Mouse (Mus musculus): ENCODE measurements at regions not wholly inside any gene's neighbourhood (a gene's known extent, or its start where the extent isn't known, plus 50 kb on each side); places are given as distances from the start of the nearest gene placed in this dataset.

DNA sequence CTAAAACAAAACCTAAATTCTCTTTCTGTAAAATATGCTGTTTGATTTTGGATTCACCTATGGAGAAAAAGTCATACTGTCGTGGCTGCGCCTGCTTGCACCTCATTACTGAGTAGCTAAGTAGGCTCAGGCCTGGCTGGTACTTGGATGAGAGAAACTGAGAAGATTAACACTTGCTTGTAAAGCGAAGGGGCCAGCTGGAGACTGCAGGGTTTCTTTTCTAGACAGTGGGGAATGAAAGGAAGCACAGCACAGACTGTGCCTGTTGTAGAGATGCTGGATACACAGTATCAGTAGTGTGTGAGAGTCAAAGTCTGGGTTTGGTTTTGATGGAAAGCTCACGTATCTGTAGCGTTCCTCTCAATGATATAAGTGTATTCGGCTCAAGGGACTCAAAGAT is 123.5 kb downstream of the Ackr3 start:
- intact Hi-C loops (cut with DNase I): no loop called here
- Histone ChIP-seq H3K27ac (no peak overlapping the region), H3K4me3 (no peak overlapping the region)
- TF ChIP-seq CTCF (IDR thresholded peaks at IDR 0.05): no peak
- no peak for DNase-seq (ENCODE audit: extremely low spot score in 1 of 2, low spot score in 2 of 2)

DNA sequence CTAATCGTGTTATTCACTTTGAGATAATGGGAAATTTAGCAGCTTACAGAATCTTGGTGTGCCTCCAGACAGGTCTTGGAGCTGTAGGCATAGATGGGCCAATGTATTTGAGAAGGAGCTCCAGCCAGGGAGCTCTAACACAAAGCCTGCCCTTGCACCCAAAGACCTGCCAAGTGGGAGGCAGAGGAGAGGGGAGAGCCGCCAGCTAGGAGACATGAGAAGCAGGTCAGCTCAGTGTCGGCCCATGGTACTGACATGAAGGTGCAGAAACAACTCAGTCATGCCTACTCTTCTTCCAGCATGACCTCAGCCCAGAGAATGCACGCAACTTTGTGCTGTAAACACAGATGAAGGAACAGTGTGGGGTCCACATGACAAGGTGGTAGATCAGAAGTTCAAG is 128.8 kb downstream of the Ackr3 start:
- TF ChIP-seq CTCF (IDR thresholded peaks at IDR 0.05): no peak
- no peak for DNase-seq (ENCODE audit: extremely low spot score in 1 of 2, low spot score in 2 of 2)
- intact Hi-C loops (cut with DNase I): no loop called here
- Histone ChIP-seq H3K27ac (no peak overlapping the region), H3K4me3 (no peak overlapping the region)

DNA sequence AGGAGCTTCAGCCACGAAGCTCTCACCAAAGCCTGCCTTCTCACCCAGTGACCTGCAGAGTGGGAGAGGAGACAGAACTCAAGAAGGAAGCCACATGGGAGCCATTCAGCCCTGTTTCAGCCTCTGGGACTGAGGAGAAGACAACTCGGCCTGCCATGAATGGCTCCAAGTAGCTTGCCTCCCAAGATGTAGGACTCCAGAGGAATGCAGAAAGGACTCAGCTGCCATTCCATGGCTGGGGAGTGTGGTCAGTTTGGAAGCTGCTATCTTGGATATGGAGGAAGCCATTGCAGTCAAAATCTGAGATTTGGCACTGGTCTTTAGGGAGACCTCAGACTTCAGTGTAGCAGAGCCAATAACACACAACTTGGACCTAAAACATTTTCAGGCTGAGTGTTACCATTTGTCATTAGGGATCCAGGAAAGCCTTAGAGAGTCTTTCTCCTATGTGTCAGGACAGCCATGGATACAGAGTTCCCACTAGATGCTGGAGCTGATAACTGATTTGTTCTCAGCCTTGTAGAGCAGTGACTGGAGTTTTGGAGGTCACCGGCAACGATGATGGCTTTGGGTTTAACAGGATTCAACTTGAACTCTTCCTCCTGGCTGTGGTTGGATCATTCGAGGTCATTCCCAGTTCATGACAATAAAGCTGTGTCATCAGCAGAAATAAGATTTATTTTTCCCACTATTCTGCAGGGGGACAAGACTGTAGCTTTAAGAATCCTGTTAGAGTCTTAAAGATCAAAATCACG is 130.1 kb downstream of the Ackr3 start:
- H3K4me3 ChIP-seq: no peak overlapping the region
- H3K27ac ChIP-seq: no peak overlapping the region
- no peak for DNase-seq (ENCODE audit: extremely low spot score in 1 of 2, low spot score in 2 of 2)
- TF ChIP-seq CTCF (IDR thresholded peaks at IDR 0.05): no peak
- intact Hi-C loops (cut with DNase I): no loop called here

DNA sequence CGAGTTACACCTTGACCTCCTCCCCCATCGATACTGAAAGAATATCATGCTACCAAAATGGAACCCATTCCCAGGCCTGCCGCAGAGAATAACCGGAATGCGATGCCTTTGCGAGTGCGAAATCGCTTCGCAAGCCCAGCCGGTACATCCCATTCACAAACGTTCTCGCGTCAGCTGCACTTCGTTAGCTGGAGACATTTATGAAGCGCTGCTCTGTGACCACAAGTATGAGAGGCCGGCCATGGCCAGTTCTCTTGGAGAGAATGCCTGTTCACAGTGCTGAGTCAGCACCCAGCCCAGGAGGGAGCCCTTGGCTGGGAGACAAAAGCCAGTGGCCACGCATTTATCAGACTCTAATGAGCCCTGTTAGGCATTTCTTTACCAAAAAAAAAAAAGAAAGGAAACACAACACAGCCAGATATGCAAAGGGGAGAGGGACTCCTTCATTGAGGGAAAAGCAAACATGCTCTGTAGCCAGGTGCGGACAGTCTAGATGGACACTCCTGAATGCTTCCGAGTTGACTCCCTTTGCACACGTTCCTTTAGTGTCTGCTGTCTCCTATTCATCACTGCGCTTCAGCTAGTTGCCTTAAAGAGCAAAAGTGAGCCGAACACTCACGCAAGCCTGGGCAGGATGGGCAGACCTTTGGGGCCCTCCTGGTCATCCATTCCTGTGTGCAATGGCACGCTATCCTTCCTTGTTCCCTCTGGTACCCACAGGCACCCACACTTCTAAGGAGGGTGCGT is 131.4 kb downstream of the Ackr3 start:
- no peak for TF ChIP-seq CTCF (IDR thresholded peaks at IDR 0.05)
- DNase-seq (ENCODE audit: extremely low spot score in 1 of 2, low spot score in 2 of 2): no peak
- intact Hi-C loops (cut with DNase I): no loop called here
- Histone ChIP-seq H3K4me3 (no peak overlapping the region), H3K27ac (no peak overlapping the region)

DNA sequence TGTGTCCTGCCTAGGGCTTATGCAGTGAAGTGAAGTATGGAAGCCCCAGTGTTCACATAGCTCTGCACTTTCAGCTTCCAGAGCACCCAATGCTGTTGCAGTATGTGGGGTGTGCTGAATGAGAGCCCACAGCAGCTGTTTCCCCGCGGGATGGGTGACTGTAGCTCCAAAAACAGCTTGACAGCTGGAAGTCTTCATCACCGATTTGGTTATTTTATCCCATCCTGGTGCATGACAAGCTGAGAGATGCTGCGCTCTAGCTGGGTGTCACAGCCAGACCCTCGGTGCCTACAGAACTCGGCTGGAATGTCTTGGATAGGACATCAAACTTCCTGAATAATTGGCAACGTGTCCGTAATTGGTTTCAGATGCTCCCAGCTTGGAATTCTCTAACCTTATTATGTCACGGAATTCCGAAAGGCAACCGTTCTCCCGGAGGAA is 134.1 kb downstream of the Ackr3 start:
- intact Hi-C loops (cut with DNase I): no loop called here
- DNase-seq (ENCODE audit: extremely low spot score in 1 of 2, low spot score in 2 of 2): no peak
- no peak overlapping the region for H3K27ac ChIP-seq
- TF ChIP-seq CTCF (IDR thresholded peaks at IDR 0.05): no peak
- H3K4me3 ChIP-seq: no peak overlapping the region

DNA sequence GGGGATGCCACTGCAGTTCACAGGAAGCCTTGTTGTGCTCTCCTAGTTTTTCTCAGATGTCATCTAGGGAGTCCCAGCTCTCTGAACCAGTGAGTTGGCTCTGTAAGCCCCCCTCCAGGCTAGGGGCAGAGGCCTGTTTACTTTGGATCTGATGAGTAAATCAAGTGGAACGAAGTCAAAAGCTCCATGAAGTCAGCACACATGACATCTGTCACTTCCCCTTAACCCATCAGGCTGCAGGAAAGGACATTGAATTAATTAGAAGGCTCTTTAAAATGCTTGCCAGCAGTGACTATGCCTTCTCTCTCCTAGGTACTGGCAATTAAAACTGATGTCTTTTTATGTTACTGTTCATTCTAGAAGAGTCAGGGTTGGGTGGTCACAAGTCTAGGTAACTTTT is 138.6 kb downstream of the Ackr3 start:
- Histone ChIP-seq H3K4me3 (no peak overlapping the region), H3K27ac (no peak overlapping the region)
- intact Hi-C loops (cut with DNase I): no loop called here
- TF ChIP-seq CTCF (IDR thresholded peaks at IDR 0.05): no peak
- DNase-seq (ENCODE audit: extremely low spot score in 1 of 2, low spot score in 2 of 2): no peak

DNA sequence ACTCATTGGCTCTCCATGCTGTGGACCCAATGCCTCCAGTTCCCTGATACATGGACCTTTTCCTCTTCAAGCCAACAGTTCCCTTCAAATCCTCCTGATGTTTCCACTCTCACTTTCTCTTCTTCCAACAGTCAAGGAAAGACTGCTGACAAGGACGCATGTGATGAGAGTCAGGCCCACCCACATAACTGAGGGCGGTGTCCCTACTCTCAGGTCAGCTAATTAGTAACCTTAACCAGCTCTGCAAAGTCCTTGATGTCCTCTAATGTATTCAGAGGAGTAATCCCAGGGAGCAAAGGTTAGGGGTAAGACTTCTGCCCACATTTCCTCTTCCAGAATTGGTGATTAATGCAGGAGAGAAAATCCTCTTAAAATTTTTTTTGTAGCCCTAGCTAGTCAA is 139.7 kb downstream of the Ackr3 start:
- Histone ChIP-seq H3K4me3 (no peak overlapping the region), H3K27ac (no peak overlapping the region)
- intact Hi-C loops (cut with DNase I): no loop called here
- DNase-seq (ENCODE audit: extremely low spot score in 1 of 2, low spot score in 2 of 2): no peak
- no peak for TF ChIP-seq CTCF (IDR thresholded peaks at IDR 0.05)

DNA sequence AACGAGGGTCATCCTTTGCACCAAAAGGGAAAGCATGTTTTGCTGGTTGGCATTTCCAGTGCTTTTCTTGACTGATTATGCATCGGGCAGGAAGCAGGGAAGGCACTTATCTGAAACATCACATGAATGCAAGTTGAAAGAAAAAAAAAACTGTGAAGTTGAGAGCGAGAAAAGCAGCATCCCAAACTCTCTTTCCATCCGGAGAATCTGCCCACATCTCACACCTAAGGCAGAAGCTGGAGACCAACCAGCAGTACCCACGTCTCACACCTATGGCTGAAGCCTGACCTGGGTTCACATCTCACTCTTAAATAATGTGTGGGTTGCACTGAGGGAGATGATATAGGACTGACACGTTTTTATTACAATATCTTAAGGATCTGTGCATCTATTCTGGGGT is 143.3 kb downstream of the Ackr3 start:
- no peak for TF ChIP-seq CTCF (IDR thresholded peaks at IDR 0.05)
- intact Hi-C loops (cut with DNase I): no loop called here
- no peak overlapping the region for H3K27ac ChIP-seq
- no peak overlapping the region for H3K4me3 ChIP-seq
- DNase-seq (ENCODE audit: extremely low spot score in 1 of 2, low spot score in 2 of 2): no peak

DNA sequence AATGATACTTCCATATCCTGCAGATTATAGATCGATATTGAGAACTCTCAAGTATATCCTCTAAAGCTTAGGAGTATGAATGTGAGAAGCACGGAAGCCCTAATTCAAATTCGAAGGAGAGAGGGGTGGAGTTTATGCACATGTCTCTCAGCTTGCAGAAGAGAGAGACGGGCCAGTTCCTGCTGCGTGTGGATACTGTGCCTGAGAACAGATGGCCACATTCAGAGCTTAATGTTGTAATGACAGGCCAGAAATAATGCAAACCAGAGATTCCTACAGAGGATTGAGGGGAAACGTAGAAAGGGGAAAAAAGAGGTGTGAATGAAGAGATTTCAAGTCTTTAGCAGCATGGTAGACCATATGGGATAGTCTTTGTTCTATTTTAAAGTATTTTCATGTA is 145.8 kb downstream of the Ackr3 start:
- H3K27ac ChIP-seq: no peak overlapping the region
- no peak for TF ChIP-seq CTCF (IDR thresholded peaks at IDR 0.05)
- H3K4me3 ChIP-seq: no peak overlapping the region
- intact Hi-C loops (cut with DNase I): no loop called here
- no peak for DNase-seq (ENCODE audit: extremely low spot score in 1 of 2, low spot score in 2 of 2)

DNA sequence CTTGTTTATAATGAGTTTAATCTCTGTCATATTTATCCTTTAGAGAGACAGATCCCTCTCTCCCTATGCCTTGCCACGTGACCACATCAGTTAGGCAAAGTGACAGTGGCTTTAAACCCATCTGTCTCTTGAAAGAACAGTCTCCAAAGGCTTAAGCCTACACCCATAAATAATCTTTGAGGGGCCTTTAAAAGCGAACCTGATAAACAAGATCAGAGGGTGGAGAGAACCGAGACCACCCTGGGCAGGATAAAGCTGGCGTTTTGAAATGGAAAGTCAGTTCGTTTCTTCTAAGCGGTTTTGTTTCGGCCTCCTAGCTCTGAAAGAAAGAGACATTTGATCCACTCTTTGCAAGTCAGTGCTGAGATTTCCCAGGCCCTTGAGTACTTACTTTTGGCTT is 149.5 kb downstream of the Ackr3 start:
- no peak for TF ChIP-seq CTCF (IDR thresholded peaks at IDR 0.05)
- intact Hi-C loops (cut with DNase I): no loop called here
- no peak overlapping the region for H3K27ac ChIP-seq
- no peak overlapping the region for H3K4me3 ChIP-seq
- DNase-seq (ENCODE audit: extremely low spot score in 1 of 2, low spot score in 2 of 2): no peak

DNA sequence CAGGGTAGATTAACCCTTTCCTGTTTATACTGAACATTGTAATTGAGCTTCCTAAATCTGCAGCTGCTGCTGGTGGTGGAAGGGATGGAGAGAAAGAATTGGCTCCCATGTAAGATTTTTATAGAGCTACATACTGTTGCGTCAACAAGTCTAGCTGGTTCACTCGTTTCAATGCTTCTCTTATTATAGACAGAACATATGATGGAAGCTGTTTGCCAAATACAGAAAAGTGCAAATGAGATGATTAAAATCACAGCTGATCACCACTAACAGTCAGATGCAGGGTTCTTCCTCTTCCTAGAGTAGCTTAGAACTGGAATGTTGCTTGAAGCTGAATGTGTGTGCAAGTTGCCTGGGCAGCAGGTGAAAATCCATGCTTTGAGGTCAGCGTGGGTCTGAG is 152.8 kb downstream of the Ackr3 start:
- H3K27ac ChIP-seq: no peak overlapping the region
- no peak for TF ChIP-seq CTCF (IDR thresholded peaks at IDR 0.05)
- H3K4me3 ChIP-seq: no peak overlapping the region
- no peak for DNase-seq (ENCODE audit: extremely low spot score in 1 of 2, low spot score in 2 of 2)
- intact Hi-C loops (cut with DNase I): loop anchor here (5.0 kb wide), 1 partner anchor 149 kb away; no protein-coding TSS in a partner anchor

DNA sequence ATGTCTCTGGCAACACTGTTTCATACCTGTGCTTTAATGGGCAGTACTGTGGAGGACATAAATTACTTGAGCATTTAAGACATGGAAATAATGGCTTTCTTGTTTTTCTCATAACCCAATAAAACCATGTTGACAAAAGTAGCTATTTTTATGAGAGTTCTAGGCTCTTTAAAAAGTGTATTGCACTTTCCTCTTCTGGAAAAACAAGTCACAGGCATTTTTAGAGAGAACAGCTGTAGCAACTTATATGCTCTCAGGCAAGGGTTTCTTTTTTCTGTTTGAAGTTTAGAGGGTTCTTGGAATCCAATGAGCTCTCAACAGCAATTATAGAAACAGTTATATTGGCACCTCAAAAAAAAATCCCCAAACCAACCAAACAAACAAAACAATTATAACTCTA is 153.6 kb downstream of the Ackr3 start:
- no peak for DNase-seq (ENCODE audit: extremely low spot score in 1 of 2, low spot score in 2 of 2)
- intact Hi-C loops (cut with DNase I): loop anchor here (5.0 kb wide), 1 partner anchor 150 kb away; no protein-coding TSS in a partner anchor
- H3K27ac ChIP-seq: no peak overlapping the region
- TF ChIP-seq CTCF (IDR thresholded peaks at IDR 0.05): no peak
- H3K4me3 ChIP-seq: no peak overlapping the region
